Mouse (Mus musculus) brain, adult 2 months (tissue): ENCODE measurements around the gene Fam81a.

ENCODE experiments used
- DNase-seq: peaks from one replicate; pipeline ENCODE4 v3.0.0; 2011; ENCODE audit warnings: low read depth, low spot score

Fam81a gene

DNA sequence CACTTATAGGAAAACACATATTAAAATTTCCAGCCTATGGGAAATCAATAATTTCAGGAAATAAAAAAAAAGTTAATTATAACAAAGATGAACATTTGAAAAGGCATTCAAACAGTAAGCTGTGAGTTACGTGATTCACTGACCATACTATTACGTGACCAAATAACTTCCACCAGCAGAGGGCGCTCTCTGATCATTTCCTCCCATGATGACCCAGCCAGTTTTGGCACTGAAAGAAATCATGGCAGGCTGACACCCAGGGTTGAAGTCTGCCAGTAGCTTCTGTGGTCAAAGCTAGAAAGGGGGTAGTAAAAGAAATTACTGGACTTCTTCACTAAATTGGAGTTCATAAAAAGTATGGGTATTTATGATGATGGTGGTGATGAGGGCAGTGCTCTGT, 33.1 kb downstream of the Fam81a start:
- DNase-seq = peak; percentile 86

DNA sequence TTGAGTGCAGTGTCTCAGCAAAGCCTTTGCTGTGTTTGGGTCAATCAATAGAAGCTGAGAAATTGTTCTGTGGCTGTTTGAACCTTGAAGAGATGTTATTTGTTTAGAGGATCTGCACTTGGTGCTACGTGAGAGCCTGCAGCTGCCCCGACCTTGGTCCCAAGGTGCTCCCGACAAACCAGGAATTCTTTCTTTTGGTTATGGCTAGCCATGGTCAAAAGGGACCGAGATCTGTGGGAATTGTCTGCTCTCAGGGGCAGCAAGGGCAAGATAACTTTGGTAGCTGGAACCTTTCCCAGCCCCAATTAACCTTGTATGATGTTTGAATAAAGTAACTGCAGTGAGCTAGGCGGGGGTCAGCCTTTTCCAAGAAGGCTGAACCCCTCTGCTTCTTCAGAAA, 34.2 kb downstream of the Fam81a start:
- DNase-seq = no peak

DNA sequence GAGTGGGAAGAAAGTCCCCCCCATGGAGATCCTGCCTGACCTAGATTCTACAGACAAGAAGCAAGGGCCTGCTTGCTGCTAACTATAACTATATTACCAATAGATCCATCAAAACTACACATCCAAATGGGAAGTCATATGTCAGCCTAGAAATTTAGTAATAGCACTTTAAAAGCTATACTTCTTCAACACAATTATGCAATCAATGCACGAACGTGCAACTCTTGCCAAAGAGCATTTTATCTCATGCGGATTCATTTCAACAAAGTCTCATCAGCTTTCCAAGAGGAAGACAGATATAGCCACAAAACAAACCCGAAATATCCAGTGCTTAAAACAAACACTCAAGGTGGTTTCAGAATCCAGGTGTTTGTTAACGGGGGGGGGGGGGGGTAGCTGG, 36.8 kb downstream of the Fam81a start:
- DNase-seq = peak; percentile 68

DNA sequence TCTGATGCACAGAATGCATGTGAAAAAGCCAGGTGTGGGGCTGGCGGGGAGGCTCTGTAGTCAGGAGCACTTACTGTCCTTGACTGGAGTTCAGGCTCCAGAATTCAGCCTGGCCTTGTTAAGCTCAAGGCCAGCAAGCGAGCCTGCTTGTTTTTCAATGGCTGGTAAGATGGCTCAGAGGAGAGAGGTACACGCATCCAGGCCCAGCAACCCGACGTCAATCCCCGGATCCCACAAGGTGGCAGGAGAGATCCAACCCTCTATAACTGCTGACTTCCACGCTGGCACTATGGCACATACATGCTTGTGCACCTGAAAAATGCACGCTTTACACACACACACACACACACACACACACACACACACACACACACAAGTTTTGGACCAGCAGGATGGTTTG, 39.3 kb downstream of the Fam81a start:
- DNase-seq = peak; percentile 45

DNA sequence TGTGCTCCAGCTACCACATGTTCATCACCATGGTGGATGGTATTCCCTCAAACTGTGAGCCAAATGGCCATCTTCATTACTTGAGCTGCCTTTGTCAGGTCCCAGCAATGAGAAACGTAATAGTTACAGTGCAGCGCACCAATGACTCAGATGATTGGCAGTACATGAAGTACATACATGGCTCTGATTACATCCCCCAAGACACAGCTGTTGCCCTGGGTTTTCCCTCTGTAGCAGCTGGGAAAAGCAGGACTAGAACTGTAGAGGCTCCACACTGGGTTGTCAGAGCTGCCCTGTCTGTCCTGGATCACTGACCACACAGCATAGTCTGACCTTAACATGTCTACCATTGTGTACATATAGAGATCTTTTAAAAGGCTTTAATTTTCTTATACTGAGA, 44.8 kb downstream of the Fam81a start:
- DNase-seq = no peak

DNA sequence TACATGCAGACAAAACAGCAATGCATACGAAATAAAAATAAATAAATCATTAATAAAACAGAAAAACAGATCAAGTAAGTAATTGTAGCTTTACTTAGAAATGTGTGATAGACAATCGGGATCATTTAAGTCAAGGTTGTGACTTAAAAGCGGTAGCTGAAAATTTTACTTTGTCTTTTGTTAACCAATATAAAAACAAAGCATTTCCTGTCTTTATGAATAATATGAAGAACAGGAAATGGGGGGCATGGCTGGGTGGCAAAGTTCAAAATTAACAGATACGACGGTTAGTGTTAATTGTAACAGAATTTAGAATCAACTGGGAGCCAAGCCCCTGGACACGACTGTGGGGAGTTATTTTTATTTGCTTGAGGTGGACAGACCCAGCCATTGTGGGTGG, 47.3 kb downstream of the Fam81a start:
- no peak for DNase-seq

DNA sequence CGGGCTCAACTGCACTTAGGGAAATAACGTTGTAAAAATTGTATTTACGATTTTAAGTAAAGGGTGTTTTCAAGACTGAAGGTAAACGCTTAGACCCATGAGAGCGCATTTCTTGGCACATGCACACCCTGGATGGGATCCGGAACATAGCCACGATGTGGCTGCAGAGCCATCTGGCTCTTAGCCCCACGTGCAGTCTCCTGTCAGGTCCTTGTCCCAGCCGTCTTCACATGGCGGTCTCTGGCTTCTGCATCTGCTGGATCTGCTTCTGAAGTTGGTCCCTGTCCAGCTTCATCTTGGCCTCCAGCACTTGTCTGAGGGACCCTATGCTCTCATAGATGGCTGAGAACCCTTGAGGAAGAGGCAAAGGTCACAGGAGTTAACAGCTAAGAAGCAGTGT, 51.8 kb downstream of the Fam81a start:
- no peak for DNase-seq

DNA sequence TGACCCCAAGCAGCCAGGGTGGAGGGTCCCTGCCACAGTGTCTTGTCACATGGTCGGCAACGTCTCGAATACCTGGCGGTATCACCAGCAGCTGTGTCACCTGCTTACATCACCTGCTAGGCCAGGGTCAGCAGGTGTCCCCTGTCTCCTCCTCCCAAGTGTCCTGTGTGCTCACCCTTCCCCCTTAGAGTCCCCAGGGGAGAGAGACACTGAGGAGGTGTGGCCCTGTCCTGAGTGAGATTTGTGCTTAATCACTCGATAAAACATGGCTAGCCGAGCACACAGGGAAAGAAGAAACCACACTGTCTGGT, 53.6 kb downstream of the Fam81a start:
- DNase-seq = no peak

DNA sequence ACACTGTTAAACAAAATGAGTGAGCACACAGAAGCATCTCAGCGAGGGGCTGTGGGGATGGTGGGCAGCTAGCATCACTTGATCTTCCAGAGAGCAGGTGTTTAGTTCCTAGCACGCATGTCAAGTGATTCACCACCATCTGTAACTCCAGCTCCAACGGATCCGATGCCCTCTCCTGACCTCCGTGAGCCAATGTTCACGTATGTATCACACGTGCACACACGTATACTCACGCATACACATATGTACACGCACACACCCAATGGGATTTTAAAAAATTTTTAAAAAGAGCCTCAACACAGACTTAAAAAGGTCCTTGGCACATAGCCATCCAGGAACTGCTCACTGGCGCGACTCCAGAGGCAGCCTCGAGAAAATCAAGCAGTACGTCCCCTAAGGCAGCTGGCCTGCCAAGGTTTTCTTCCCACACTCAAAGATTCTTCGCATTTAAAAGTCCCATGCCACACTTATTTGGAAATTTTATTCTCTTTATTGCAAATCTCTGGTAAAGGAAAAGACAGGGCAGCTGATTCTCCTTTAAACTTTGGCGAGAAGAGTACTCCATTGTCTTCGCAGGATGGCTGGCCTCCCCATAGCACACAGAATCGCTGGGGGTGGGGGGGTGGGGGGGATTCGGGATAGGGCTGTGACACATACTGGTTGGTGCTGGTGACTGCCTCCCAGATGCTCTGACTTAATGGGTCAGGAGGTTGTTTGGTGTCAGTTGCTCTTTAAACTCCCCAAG, 54.1 kb downstream of the Fam81a start:
- DNase-seq = peak; percentile 64

DNA sequence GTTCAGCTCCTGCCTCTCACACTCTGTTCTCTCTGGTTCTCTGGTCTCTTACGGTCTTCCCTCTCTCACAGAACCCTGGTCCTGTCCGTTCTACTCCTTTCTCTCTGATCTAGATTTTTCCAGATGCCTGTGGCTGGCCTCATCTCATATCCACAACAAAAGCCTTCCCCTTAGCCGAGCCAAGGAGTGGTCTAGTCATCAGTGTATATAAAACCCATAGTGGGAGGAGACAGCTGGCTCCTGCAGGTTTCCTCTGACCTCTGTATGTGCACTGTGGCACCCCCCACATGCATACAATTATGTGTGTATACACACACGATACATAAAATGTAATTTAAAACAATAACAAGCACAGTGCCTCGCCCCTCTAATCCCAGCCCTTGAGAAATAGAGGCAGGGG, 55.0 kb downstream of the Fam81a start:
- no peak for DNase-seq

DNA sequence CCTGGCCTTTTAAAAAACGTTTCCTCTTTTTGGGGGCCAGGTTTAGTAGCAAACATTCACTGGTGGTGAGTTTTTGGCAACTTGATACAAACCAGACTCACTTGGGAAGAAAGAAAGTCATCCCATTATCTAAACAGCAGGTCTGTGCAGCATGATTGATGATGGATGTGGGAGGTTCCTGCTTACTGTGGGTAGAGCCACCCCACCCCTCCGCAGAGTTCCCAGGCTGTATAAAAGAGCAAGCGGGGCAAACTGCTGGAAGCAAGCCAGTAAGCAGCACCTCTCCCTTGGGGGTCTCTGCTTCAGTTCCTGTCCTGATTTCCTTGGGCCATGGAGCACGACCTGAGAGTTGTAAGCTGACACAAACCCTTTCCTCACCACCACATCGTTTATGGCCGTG, 56.3 kb downstream of the Fam81a start:
- DNase-seq = no peak

DNA sequence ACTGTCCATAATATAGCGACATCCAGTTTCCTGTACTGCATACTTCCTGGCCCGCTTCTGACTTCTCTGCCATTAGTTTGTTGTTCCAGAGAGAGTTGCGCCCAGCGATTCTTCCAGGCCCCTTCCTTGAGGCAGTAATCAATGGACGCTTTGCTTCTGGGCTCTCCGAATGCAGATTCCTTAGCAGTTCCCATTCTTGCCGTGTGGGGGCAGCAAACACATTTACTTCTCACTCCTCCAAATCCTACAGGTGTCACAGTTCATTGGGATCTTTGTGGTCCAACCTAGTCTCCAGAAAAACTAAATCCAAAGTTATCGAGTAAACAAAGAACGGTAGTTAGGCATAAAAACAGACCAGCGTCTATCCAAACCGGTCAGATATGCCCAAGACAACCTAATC, 58.3 kb downstream of the Fam81a start:
- DNase-seq = peak; percentile 66

DNA sequence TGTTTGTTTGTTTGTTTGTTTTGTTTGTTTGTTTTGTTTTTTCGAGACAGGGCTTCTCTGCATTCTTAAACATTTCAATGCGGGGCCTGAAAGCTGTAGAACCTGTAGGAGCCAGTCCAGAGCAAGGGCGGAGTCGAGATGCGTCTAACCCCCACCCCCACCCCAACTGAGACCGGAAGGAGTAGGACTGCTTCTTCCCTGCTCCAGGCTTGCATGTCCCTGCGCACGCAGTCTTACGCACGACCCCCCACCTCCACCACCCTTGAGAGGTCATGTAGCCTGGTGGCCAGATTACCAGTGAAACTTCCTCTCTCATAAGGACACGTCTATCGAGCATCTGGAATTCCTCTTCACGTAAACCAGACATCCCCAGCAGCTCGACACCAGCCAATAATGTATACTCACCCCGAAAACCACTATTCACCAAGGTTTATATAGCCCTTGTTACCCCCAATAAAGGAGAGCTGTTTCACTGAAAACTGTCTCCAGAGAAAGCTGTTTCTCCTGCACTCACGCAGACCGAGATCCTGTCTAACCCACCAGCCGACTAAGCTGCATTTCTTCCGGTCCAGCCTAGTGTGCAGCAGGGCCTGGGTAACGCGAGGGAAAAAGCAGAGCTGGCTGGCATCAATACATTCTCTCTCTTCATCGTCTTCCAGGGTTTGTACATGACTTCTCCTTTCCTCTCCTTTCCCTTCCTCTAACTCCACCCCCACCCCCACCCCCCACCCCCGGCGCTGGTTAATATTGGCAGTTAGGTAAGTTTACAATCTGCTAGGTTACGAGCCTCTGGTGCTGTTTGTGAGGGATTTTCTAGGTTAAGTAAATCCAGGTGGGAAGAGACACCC, 59.8 kb downstream of the Fam81a start:
- DNase-seq = no peak

DNA sequence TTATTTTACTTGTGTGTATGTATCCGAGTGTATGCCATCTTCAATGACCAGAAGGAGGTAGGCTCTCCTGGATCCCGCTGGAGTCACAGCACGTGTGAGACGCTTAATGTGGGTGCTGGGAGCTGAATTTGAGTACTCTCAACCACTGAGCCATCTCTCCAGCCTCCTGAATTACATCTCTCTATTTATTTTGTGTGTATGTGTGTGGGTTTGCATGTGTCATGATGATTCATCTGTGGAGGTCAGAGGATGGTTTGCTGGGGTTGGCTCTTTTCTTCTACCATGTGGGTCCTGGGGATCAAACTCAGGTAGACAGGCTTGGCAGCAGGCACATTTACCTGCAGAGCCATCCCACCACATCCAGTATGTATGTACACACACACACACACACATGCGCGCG, 60.6 kb downstream of the Fam81a start:
- DNase-seq = no peak

DNA sequence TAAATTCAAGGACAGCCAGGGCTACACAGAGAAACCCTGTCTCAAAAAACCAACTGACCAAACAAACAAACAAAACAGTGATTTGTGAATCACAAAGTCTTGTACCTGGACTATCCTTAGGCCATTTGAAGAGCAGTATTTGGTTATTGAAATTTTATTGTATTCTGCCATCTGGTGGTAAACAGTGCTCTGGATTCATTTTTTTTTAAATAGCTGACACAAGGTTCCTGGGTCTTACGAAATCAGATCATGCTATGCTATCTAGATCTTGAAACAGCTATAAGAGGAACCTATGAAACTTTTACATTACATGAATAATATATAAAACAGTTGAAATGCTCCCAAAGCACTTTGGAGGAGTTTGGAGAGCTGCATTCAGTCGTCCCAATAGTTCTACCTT, 61.4 kb downstream of the Fam81a start:
- peak; percentile 17 for DNase-seq

DNA sequence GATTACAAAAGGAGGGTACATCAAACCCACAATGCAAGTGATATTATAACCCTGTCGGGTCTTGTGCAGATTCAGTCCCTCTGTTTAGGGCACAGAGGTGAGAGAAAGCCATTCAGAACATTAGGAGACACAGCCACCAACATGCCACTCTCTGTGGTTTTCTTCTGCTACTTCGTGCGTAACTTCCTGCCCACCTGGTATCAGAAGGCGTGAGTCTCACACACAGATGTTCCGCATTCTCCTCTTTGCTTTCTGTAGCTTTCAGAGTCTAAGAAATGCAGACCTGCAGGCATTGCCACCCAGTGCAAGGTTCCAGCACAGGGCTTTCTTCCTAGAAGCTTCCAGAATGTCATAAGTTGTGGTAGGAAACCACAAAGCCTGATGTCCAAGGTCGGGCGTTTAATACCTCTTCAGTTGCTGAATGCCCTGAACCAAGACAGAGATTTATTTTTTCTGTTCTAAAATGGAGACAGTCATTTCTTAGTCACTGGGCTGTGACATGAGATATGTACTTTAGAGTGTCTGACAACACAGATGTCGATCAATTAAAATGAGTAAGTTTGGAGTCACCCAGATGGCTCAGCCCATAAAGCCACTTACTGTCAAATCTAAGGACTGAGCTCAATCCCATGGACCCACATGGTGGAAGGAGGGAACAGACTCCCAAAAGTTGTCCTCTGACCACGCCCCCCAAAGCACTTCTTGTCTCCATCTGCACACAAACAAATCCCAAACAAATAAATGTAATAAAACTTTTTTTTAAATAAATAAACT, 62.1 kb downstream of the Fam81a start:
- no peak for DNase-seq

DNA sequence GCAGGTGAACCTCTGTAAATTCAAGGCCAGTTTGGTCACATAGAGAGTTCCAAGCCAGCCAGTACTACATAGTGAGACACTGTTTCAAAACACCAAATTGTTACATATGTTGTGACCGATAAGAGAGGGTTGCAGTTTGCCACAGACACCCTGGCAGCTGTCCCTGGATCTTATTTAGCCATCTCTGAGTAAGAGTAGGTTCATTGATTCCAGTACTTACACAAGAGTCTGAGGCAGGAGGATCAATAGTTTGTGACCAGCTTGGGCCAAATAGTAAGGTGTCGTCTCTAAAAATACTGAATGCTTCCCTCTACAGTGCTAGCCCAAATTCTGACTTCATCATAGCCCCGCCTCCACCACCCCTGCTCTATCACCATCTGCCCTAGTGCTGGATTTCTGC, 64.3 kb downstream of the Fam81a start:
- no peak for DNase-seq

DNA sequence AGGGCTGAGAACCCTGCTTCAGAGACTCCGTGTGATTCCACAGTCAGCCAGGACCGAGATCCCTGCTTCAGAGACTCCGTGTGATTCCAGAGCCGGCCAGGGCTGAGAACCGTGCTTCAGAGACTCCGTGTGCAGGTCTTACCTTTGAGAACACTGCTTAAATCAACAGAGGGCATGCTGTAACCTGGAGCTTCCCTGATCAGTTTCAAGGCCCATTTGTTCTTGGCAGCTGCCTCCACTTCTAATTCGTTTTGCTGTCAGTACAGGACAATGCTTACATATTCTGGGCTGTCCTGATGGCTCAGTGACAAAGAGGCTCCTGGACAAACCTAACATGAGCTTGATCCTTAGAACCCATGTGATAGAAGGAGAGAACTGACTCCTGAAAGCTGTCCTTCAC, 65.2 kb downstream of the Fam81a start:
- no peak for DNase-seq

DNA sequence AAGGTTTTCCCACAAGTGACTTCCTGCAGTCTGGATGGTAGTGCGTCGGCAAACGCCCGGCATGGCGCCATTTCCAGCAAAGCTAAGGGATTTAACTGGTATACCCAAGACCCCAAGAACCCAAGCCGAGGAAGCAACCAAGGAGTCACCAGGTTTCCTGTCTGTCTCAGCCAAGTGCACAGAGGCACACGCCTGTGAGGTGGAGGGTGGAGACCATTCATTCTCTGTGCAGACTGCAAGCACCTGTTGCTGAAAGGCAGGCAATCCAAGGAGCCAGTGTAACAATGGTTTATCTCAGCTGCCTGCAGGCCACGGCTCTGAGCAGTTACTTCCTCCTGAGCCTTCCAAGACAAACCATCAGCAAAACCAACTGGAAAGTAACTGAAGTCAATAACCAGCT, 70.0 kb downstream of the Fam81a start:
- DNase-seq = no peak

DNA sequence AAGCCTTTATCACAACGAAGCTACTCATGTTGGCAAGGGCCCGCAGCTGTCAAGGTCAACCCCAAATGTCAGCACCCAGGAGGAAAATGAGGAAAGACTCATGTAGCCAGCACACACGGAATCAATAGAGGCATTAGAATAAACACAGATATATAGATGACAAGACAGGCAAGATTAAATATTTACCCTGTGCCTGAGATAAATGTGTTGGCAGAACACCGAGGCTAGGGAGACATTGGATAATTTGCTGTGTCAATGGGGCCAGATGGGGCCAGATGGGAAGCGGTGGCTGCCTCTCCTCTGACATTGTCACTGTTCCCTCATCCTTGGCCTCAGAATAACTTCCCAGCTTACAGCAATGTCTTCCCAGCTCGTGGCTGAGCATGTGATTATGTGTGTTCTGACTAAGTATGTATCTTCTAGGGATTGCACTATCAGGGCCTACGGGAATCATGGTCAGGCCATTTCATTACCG, 72.4 kb downstream of the Fam81a start:
- peak; percentile 13 for DNase-seq

DNA sequence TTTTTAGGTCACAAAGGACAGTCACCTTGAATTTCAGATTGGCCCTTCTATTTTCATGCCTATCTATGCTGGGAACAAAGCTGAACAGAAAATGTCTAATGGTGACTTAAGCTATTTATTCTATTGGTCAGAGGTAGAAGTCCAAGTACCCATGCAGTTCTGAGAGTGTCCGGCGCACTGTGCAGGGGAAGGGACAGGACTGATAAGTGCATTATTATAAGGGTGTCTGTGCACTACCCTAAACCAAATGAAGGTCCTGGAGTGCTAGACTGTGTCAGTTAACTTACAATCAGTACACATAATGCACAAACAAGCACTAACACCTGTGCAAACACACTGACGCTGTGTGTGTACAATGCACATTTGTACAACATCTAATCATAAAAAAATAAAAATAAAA, 74.9 kb downstream of the Fam81a start:
- no peak for DNase-seq

DNA sequence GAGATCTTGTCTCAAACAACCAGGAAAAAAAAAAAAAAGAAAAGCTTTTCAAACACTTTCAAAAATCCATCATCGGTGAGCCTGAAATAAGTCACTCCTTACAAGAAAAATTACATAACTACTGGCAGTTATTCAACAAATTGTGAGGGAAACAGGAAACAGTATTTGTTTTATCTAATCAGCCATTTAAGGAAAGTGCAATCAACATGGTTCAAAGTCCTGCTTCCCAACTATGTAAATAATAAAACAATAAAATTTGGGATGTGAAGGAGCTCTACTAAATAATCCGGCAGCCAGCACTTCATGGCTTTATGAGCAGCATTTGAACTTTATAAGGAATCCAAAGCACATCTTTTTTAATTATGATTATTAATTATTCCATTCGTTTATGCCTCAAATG, 80.3 kb downstream of the Fam81a start:
- DNase-seq = no peak

DNA sequence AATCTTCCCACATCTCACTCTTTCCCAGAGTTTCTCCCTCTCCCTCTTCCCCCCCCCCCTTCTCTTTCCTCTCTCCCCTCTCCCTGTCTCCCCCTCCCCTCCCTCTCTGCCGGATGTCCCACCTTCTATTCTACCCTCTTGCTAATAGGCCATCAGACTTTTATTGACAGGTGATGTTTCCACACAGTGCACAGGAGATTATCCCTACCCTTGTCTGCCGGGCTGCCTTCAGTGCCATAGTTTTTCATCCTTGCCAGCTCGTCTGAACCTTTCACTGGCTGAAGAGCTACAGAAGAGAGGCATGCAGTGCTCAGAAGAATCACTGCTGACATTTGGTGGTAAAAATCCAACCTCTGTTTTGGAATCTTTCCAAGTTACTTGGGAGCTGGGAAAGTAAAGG, 88.9 kb downstream of the Fam81a start:
- no peak for DNase-seq
